Mouse (Mus musculus) cerebellum, adult 2 months (tissue): ENCODE results near the gene Tmem95. TPM values are rescaled to one million over a fixed set of nuclear protein-coding genes. Genes with fewer than 3 reads are reported as not detected.

ENCODE experiments used
- DNase-seq, 2 experiments: peaks; one replicate each; pipeline ENCODE4 v3.0.0; 2021
- H3K27ac ChIP-seq: fragments of 200-500 bp; 2 replicates; pipeline ENCODE4 v1.5.1; 2012; ENCODE audit warnings: low read length, control low read depth, inconsistent platforms; ENCODE audit not compliant: insufficient read depth
- H3K27me3 ChIP-seq: fragments of 200-500 bp; 2 replicates; pipeline ENCODE4 v1.6.1; 2012; ENCODE audit warnings: inconsistent platforms, mild to moderate bottlenecking, low read length, moderate library complexity; ENCODE audit not compliant: control insufficient read depth, insufficient read depth
- H3K4me1 ChIP-seq: fragments of 200-500 bp; 2 replicates; pipeline ENCODE4 v1.6.1; 2011; ENCODE audit warnings: low read length; ENCODE audit not compliant: control insufficient read depth, insufficient read depth
- H3K4me3 ChIP-seq: fragments of 200-500 bp; replicated peaks from 2 replicates; pipeline ENCODE3; 2011; ENCODE audit warnings: mild to moderate bottlenecking, low read depth, low read length, control low read depth; ENCODE audit not compliant: insufficient read depth
- CTCF ChIP-seq: fragments of 200-500 bp; IDR thresholded peaks from 2 replicates; pipeline ENCODE4 v1.5.1; 2011; ENCODE audit warnings: low read depth, mild to moderate bottlenecking, control low read depth, low read length, moderate library complexity, borderline replicate concordance; ENCODE audit not compliant: insufficient read depth
- POLR2A ChIP-seq: fragments of 200-500 bp; IDR thresholded peaks from 2 replicates; pipeline ENCODE4 v1.6.1; 2011; ENCODE audit warnings: low read length, control low read depth, borderline replicate concordance; ENCODE audit not compliant: insufficient read depth
- WGBS: fragments of 180-500 bp; shearing (Covaris S2); methylation state at CpG from one replicate; pipeline ENCODE4 v1.1.7; 2018; 5-methylcytosine and 5-hydroxymethylcytosine counted together
- polyA plus RNA-seq: library from polyadenylated mRNA; depleted of rRNA; stranded (reverse); fragments of >200 nt; gene quantifications from 2 replicates; pipeline ENCODE4 v1.2.3, GENCODE M21; 2012

Gene Tmem95
- polyA plus RNA-seq, 1 experiment, result not detected

DNA sequence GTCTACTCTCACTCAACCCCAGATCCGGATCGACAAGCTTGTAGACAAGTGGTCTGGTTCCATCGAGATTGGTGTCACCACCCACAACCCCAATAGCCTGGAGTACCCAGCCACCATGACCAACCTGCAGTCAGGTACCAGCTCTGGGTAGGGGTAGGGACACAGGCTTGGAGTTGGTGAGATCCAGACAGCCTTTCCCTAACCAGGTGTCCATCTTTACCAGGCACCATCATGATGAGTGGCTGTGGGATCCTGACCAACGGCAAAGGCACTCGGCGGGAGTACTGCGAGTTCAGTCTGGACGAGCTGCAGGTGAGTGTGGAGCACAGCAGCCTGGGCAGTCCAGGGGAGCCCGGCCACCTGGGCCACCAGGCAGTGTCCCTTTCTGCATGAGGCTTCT is 26.5 kb upstream of the Tmem95 start:
- WGBS, result 94% methylated on average over 9 of the region's 9 CpGs
- 0 out of 2 replicates have a peak, but pooled peaks cover 6% of the 10 kb centered on the region for H3K4me1 ChIP-seq
- no peak overlapping the region for H3K27ac ChIP-seq
- TF ChIP-seq CTCF, result no peak
- TF ChIP-seq POLR2A, result no peak
- no peaks in the 10 kb centered on the region for H3K27me3 ChIP-seq
- no peak overlapping the region for H3K4me3 ChIP-seq
- DNase-seq, result peak in 1 of 2 experiments; percentile 8

GRCm38 (mm10) chr11:69902972-69903371 is 25.2 kb upstream of the Tmem95 start:
- H3K4me3 ChIP-seq, result no peak overlapping the region
- WGBS, result 73% methylated on average over 13 of the region's 13 CpGs
- no peak overlapping the region for H3K27ac ChIP-seq
- DNase-seq, result no peak
- H3K4me1 ChIP-seq, result 0 out of 2 replicates have a peak, but pooled peaks cover 6% of the 10 kb centered on the region
- no peak for TF ChIP-seq CTCF
- no peak for TF ChIP-seq POLR2A
- H3K27me3 ChIP-seq, result no peaks in the 10 kb centered on the region

- no peak for DNase-seq
- 0 out of 2 replicates have a peak, but pooled peaks cover 6% of the 10 kb centered on the region for H3K4me1 ChIP-seq
- no peaks in the 10 kb centered on the region for H3K27me3 ChIP-seq
- 0 out of 2 replicates have a peak overlapping the region, but pooled peaks have one; percentile 31 for H3K27ac ChIP-seq
- H3K4me3 ChIP-seq, result peak overlapping the region; percentile 72
- TF ChIP-seq CTCF (no peak), POLR2A (no peak)
- WGBS, result 1% methylated on average over 39 of the region's 39 CpGs
Measured at GRCm38 (mm10) chr11:69901993-69902392, 24.2 kb upstream of the Tmem95 start.

GRCm38 (mm10) chr11:69901406-69901846 is 23.6 kb upstream of the Tmem95 start:
- H3K27ac ChIP-seq, result peak overlapping the region; percentile 65
- under 1% methylated on average over 42 of the region's 42 CpGs for WGBS
- H3K27me3 ChIP-seq, result no peaks in the 10 kb centered on the region
- H3K4me1 ChIP-seq, result 0 out of 2 replicates have a peak, but pooled peaks cover 6% of the 10 kb centered on the region
- DNase-seq, result peak; percentile 95 to 97
- H3K4me3 ChIP-seq, result peak overlapping the region; percentile 72
- TF ChIP-seq CTCF, result no peak
- TF ChIP-seq POLR2A, result peak; percentile 44; the same call in 1 of the 2 replicates

- TF ChIP-seq CTCF (no peak), POLR2A (peak; percentile 75; the same call in 1 of the 2 replicates)
- H3K27me3 ChIP-seq, result no peaks in the 10 kb centered on the region
- H3K4me3 ChIP-seq, result peak within 1 kb of the TSS; percentile 72
- DNase-seq, result peak; percentile 90 to 95
- WGBS, result under 1% methylated on average over 38 of the region's 38 CpGs
- peak within 1 kb of the TSS; percentile 65 for H3K27ac ChIP-seq
- 0 out of 2 replicates have a peak, but pooled peaks cover 6% of the 10 kb centered on the region for H3K4me1 ChIP-seq
Measured at GRCm38 (mm10) chr11:69900471-69901405, 22.9 kb upstream of the Tmem95 start, which contains the start of the genes 2810408A11Rik and Neurl4. 2810408A11Rik (minus strand) TSS chr11:69900987. Neurl4 (plus strand) TSS chr11:69901072.

GRCm38 (mm10) chr11:69899870-69900269 is 22.1 kb upstream of the Tmem95 start:
- DNase-seq, result no peak
- TF ChIP-seq CTCF (no peak), POLR2A (no peak)
- 0 out of 2 replicates have a peak, but pooled peaks cover 6% of the 10 kb centered on the region for H3K4me1 ChIP-seq
- WGBS, result 6% methylated on average over 4 of the region's 4 CpGs
- H3K27ac ChIP-seq, result no peak overlapping the region
- no peaks in the 10 kb centered on the region for H3K27me3 ChIP-seq
- no peak overlapping the region for H3K4me3 ChIP-seq

- Histone ChIP-seq H3K27me3 (no peaks in the 10 kb centered on the region), H3K4me3 (no peak within 1 kb of the TSS), H3K4me1 (no peaks in the 10 kb centered on the region), H3K27ac (no peak within 1 kb of the TSS)
- 76% methylated on average over 4 of the region's 4 CpGs for WGBS
- TF ChIP-seq CTCF (no peak), POLR2A (no peak)
- DNase-seq, result no peak
Measured at GRCm38 (mm10) chr11:69895291-69895690, 17.5 kb upstream of the Tmem95 start, which contains the start of gene Acap1. Acap1 (minus strand) TSS chr11:69895539.
